Mouse (Mus musculus) v-Abl transformed pro-B cells (cell line): ENCODE data around the gene Cdc37.
"Not testable (repeated sequence)": the region's sequence is repeated elsewhere in the genome, so short reads cannot be mapped to it uniquely, and the experiment has no call there.

ENCODE experiments used
- in situ Hi-C, 2 experiments: fragments of 400-800 bp; cut with MboI; formaldehyde crosslinking; loops; one replicate each; pipeline ENCODE4 v1.15.1; 2025; ENCODE audit not compliant: unreplicated experiment in 2 of 2

Cdc37 gene

GRCm38 (mm10) chr9:21149654-21150419, at the start of gene Cdc37:
TSS of gene Cdc37 (minus strand) at chr9:21149982.
- in situ Hi-C loops, result loop anchor here (5.0 to 25.0 kb wide), 6 partner anchors 72 to 513 kb away; partner anchors contain the start of genes Olfm2 (in 2 of the 2), Ap1m2 (in 1 of the 2), Fbxl12 (in 1 of the 2) and Mrpl4 (in 1 of the 2)

- in situ Hi-C loops, result no loop called here
These were observed 49.2 kb upstream of the Cdc37 start for GRCm38 (mm10) chr9:21198960-21199359.

GRCm38 (mm10) chr9:21197981-21198380, 48.2 kb upstream of the Cdc37 start:
- in situ Hi-C loops, result no loop called here

GRCm38 (mm10) chr9:21196521-21197433, 47.0 kb upstream of the Cdc37 start:
- in situ Hi-C loops, result no loop called here

DNA sequence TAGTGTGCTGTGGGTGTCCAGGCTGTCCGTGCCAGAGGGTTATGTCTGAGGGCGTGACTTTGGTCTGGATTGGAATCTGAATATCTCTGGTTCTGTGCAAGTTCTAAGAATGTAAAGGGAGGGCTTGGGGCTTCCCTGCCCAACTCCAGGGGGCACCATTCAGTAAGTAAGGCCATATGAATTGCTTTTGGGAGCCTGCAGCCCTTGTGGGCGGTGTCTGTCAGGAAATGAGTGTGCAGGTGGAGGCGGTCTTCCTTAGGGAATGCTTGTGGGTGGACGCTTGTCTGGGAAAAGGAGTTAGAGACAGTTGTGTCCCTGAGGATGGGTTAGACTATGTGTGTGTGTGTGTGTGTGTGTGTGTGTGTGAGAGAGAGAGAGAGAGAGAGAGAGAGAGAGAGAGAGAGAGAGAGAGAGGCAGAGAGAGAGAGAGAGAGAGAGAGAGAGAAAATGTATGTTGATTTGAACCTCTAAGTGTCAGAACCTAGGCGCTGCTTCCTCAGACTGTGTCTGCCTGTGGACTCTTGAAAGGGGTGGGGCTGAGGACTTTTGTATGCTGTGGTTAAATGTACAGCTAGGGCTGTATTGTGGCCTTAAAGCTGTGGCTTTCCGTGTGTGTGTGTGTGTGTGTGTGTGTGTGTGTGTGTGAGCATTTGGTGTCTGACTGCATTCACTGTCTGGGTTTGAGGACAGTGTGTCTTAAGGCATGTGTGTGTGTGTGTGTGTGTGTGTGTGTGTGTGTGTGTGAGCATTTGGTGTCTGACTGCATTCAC, 46.1 kb upstream of the Cdc37 start:
- in situ Hi-C loops, result not testable (repeated sequence)

DNA sequence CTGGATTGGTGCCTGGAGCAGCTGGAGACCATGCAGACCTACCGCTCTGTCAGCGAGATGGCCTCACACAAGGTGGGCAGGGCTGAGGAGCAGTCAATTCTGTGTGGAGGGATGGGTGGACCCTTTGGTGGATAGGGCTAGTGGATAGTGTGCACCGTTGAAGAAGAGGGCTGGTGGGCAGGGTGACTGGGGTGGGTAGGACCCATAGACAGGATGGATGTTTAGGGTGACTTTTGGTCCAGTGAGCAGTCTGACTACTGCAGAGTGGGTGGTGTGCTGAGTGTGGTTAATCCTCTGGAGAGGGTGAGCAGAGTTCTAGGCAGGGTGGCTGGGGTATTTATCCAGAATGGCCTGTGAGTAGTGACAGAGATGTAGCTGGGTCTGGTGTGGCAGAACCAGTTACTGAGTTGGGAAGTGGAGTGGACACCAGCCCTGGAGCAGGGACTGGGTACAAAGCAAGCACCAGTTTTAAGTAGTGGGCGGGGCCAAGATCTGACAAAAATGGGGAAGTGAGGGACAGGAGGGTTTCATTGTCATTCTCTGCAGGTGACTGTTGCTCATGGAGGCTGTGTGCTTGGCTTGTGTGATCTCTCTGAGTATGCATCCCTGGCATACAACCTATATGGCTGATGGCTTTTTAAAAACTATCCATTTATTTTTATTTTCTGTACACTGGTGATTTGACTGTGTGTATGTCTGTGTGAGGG, 45.2 kb upstream of the Cdc37 start:
- in situ Hi-C loops, result no loop called here

DNA sequence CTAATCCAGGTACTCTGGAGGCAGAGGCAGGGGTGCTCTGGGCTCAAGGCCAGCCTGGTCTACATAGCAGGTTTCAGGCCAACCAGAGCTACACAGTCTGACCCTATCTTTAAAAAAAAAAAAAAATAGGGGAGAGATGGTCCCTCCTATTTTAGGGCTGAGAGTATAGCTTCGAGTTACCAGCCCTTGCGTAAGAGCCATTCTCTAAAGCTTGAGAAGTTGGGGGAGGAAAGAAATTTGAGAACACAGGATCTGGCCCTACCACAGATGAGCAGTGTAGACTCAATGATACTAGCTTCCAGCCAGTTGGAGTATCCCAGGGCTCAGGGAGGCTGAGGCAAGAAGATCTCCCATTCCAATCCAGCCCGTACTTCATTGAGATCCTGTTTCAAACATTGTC, 44.0 kb upstream of the Cdc37 start:
- in situ Hi-C loops, result no loop called here

DNA sequence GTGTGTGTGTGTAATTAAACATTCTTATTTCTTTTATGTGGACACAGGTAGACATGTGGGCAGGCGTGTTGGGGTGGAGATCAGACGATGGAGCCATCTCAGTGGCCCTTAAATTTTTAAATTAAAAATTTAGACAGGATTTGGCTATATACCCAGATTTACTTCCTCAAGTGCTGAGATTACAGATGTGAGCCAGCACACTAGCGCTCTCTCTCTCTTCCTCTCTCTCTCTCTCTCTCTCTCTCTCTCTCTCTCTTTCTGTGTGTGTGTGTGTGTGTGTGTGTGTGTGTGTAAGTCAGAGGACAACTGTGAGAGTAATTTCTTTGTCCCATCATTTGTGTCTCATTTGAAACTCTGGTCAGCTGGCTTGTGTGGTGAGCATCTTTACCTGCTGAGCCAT, 40.9 kb upstream of the Cdc37 start:
- in situ Hi-C loops, result no loop called here

GRCm38 (mm10) chr9:21189905-21190304, 40.1 kb upstream of the Cdc37 start:
- in situ Hi-C loops, result no loop called here

DNA sequence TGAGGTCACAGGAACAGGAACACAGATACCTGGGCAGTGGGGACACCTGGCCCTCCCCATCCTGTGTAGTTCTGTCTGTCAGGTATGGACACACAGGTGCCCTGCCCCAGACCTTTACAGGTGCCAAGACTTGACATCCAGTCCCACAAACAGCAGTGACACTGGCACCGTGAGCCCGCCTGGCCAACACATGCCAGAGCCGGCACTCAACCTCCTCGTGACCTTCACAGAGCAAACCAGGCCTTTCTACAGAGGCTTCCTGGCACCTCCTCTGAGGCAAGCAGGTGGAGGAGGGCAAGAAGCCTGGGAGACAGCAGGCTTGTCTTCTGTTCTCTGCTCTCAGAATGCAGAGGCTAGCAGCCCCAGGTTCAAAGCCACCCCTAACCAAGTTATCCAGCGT, 35.7 kb upstream of the Cdc37 start:
- in situ Hi-C loops, result no loop called here

- in situ Hi-C loops, result no loop called here
These were observed 35.0 kb upstream of the Cdc37 start for GRCm38 (mm10) chr9:21184733-21185132.

GRCm38 (mm10) chr9:21183905-21184413, 34.2 kb upstream of the Cdc37 start:
- in situ Hi-C loops, result no loop called here

GRCm38 (mm10) chr9:21183421-21183820, 33.6 kb upstream of the Cdc37 start:
- in situ Hi-C loops, result no loop called here

DNA sequence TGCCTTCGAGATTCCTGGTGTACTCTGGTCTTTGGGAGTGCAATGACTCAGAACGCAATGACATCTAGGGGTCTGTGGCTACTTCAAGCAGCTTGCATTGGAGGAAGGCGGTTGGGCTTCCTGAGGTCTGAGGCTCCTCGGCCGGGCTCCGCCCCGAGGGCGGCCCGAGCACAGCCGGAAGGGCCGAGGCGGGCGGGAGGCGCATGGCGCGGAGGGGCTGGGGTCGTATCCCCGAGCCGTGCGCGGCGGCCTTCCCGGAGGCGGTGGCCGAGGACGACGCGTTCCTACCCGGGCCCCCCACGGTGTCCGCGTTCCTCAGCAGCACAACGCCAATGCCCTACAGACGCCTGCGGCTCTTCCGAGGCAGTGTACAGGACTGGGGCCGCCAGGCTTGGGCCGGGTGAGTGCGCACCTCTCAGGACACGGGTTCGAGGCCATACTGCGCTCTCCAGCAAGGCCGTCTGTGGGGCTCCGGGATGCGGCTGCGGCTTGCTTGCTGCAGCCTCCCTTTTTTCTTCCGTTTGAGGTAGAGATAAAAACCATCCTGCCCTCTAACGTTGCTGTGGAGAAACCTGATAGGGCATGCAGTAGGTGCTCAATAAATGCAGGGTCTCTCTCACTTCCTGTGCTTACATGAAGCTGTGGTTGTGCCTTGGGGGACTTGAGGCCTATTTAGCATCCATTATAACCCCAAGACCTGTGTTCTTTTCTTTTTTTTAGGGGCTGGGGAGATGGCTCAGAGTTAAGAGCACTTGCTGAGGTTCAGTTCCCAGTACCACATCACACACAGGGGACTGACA, 31.8 kb upstream of the Cdc37 start:
- in situ Hi-C loops, result no loop called here

GRCm38 (mm10) chr9:21180841-21181240, 31.1 kb upstream of the Cdc37 start:
- in situ Hi-C loops, result no loop called here

GRCm38 (mm10) chr9:21180402-21180801, 30.6 kb upstream of the Cdc37 start:
- in situ Hi-C loops, result no loop called here

GRCm38 (mm10) chr9:21172364-21172763, 22.6 kb upstream of the Cdc37 start:
- in situ Hi-C loops, result loop anchor here in 1 of 2 experiments (25.0 kb wide), 1 partner anchor 140 kb away; the partner anchor contains the start of genes Ap1m2 and Slc44a2

DNA sequence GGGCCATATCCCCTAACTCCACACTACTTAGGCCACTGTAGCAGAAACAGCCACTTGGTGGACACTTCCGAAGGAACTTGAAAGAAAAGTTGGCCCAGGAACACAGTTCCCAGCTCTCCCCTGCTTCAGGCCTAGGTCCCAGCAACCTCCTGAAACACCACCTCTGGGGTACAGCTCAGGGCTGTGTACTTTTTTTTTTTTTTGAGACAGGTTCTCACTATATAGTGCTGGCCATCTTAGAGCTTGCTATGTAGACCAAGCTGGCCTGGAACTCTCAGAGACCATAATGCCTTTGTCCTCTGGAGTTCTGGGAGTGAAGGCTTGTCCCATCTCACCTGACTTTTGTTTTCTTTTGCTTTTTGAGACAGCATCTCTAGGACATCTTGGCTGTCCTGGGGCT, 19.4 kb upstream of the Cdc37 start:
- in situ Hi-C loops, result loop anchor here in 1 of 2 experiments (25.0 kb wide), 1 partner anchor 143 kb away; the partner anchor contains the start of genes Ap1m2 and Slc44a2
